Mouse (Mus musculus) heart, embryonic 12.5 days (tissue): ENCODE measurements around the gene Cavin4. TPM values are rescaled to one million over a fixed set of nuclear protein-coding genes. Genes with fewer than 3 reads are reported as not detected.
"Not testable (repeated sequence)": the region's sequence is repeated elsewhere in the genome, so short reads cannot be mapped to it uniquely, and the experiment has no call there.

Source experiments
- ATAC-seq: fragments of 200-750 bp; cut with Nextera tagmentation; 2 replicates; pipeline ENCODE4 v1.8.0; 2017; ENCODE audit warnings: moderate TSS enrichment, moderate library complexity; ENCODE audit not compliant: insufficient number of reproducible peaks, low FRiP score
- H3K27ac ChIP-seq: fragments of 300-500 bp; sonication (generic); 2 replicates; pipeline ENCODE4 v1.5.1; 2016; ENCODE audit warnings: mild to moderate bottlenecking, moderate library complexity; ENCODE audit not compliant: poor library complexity, severe bottlenecking
- H3K27me3 ChIP-seq: fragments of 300-500 bp; sonication (generic); replicated peaks from 2 replicates; pipeline ENCODE4 v1.6.1; 2016; ENCODE audit warnings: mild to moderate bottlenecking, moderate library complexity
- H3K36me3 ChIP-seq: fragments of 300-500 bp; sonication (generic); 2 replicates; pipeline ENCODE4 v1.6.1; 2016; ENCODE audit warnings: mild to moderate bottlenecking, moderate library complexity
- H3K4me1 ChIP-seq: fragments of 300-500 bp; sonication (generic); replicated peaks from 2 replicates; pipeline ENCODE4 v1.6.1; 2016; ENCODE audit warnings: mild to moderate bottlenecking
- H3K4me2 ChIP-seq: fragments of 300-500 bp; sonication (generic); 2 replicates; pipeline ENCODE4 v1.6.1; 2016; ENCODE audit warnings: mild to moderate bottlenecking, moderate library complexity
- H3K4me3 ChIP-seq: fragments of 300-500 bp; sonication (generic); 2 replicates; pipeline ENCODE4 v1.5.1; 2016; ENCODE audit warnings: mild to moderate bottlenecking
- H3K9ac ChIP-seq: fragments of 300-500 bp; sonication (generic); 2 replicates; pipeline ENCODE4 v1.6.1; 2016; ENCODE audit warnings: mild to moderate bottlenecking, moderate library complexity
- H3K9me3 ChIP-seq: fragments of 300-500 bp; sonication (generic); replicated peaks from 2 replicates; pipeline ENCODE4 v1.6.1; 2016; ENCODE audit warnings: mild to moderate bottlenecking, moderate library complexity
- WGBS: fragments of 180-500 bp; shearing (Covaris S2); methylation state at CpG from one replicate; pipeline ENCODE4 v1.1.7; 2016; 5-methylcytosine and 5-hydroxymethylcytosine counted together
- polyA plus RNA-seq: library from polyadenylated mRNA; unstranded; fragments of >200 nt; fragmentation: Nextera tagmentation; extraction: Ambion mirVana; gene quantifications from 2 replicates; pipeline ENCODE4 v1.2.1, GENCODE M21; 2016

Gene Cavin4
- polyA plus RNA-seq, 1 experiment from 2014 or later: 1.7 TPM

DNA sequence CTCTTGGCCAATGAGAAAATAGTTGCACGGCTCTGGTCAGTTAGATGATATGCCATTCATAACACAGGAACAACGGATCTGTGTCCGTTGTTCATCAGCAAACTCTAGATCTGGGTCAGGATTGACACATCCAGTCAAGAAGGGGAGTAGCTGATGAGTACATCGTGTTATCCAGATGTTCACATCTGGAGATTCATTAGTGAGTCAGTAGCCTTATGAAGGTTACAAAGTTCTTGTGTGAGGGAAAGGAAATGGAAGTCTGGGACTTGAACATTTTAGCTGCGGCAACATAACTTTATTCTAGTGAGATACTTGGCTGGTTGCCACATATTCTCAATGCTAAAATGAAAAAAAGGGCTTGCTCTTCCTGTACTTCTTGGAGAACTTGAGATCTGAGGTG lies 9.6 kb downstream of the Cavin4 start:
- WGBS: 85% methylated on average over 5 of the region's 5 CpGs

DNA sequence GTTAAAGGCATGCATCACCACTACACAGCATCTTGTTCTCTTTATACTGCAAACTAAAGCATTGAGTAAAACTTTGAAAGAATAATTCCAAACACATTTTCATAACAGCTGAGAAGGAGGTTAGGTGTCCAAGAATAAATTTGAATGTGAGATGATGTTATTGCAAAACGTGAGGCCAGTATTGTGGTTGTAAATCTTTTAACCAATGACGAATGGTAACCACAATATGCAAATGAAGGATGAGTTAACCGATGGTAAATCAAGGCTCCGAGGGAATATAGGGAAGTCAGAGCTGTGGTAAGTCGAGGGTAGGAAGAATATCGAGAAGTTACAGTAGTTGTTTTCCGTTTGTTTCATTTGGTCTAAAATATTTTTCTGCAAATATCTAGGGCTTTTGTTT lies 11.1 kb downstream of the Cavin4 start:
- WGBS: 91% methylated on average over 7 of the region's 7 CpGs
- H3K9ac ChIP-seq: no peak overlapping the region
- H3K4me3 ChIP-seq: no peak overlapping the region
- no peaks in the 10 kb centered on the region for H3K27me3 ChIP-seq
- H3K36me3 ChIP-seq: peaks cover 37% of the 10 kb centered on the region
- no peak for ATAC-seq
- H3K9me3 ChIP-seq: no peaks in the 10 kb centered on the region
- H3K4me1 ChIP-seq: 0 out of 2 replicates have a peak, but pooled peaks cover under 1% of the 10 kb centered on the region
- H3K4me2 ChIP-seq: no peak overlapping the region
- H3K27ac ChIP-seq: no peak overlapping the region

More for the DNA sequence above, 9.6 kb downstream of the Cavin4 start:
- Histone ChIP-seq H3K4me2 (no peak overlapping the region), H3K9ac (no peak overlapping the region), H3K27ac (no peak overlapping the region), H3K36me3 (peaks cover 37% of the 10 kb centered on the region), H3K27me3 (no peaks in the 10 kb centered on the region), H3K4me1 (peaks cover 8% of the 10 kb centered on the region), H3K9me3 (no peaks in the 10 kb centered on the region), H3K4me3 (no peak overlapping the region)
- no peak for ATAC-seq

DNA sequence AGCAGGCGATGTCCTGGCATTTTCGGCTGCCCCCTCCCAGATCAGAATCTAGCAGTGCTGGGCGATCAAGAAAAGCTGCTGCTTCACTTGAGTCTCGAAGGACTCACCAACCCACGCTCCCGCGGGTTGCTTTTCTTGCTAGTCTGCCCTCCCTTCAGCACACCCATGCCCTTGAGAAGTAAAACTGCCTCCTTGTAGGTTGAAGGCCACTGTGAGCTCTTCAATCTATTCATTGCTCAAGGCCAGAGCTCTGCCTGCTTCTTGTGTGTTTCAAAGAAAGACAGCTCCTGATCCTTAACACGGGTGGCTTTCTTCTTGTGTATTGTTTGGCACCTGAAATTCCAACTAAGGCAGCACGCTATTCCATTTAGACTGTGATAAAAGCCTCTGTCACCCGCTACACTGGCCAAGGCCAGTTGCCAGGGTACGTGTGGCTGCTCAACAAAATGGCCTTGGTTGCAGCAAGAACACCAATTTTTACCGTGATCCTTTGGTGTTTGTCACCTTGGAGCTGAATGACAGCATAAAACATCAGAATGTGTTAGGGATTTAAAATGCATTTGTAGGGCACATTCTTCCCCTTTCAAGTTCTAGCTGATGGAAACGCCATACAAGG lies 13.4 kb downstream of the Cavin4 start:
- H3K27ac ChIP-seq: no peak overlapping the region
- WGBS: 86% methylated on average over 13 of the region's 13 CpGs

GRCm38 (mm10) chr4:48677276-48677675 lies 14.0 kb downstream of the Cavin4 start:
- Histone ChIP-seq H3K4me2 (no peak overlapping the region), H3K9ac (no peak overlapping the region), H3K27ac (no peak overlapping the region), H3K9me3 (no peaks in the 10 kb centered on the region), H3K36me3 (peaks cover 27% of the 10 kb centered on the region), H3K4me1 (0 out of 2 replicates have a peak, but pooled peaks cover 13% of the 10 kb centered on the region), H3K4me3 (no peak overlapping the region), H3K27me3 (no peaks in the 10 kb centered on the region)
- no peak for ATAC-seq
- 93% methylated on average over 8 of the region's 8 CpGs for WGBS

More for the DNA sequence above, 13.4 kb downstream of the Cavin4 start:
- H3K9me3 ChIP-seq: no peaks in the 10 kb centered on the region
- H3K4me2 ChIP-seq: no peak overlapping the region
- peaks cover 33% of the 10 kb centered on the region for H3K36me3 ChIP-seq
- no peaks in the 10 kb centered on the region for H3K27me3 ChIP-seq
- H3K4me3 ChIP-seq: no peak overlapping the region
- 0 out of 2 replicates have a peak, but pooled peaks cover 13% of the 10 kb centered on the region for H3K4me1 ChIP-seq
- no peak for ATAC-seq
- H3K9ac ChIP-seq: no peak overlapping the region

- H3K36me3 ChIP-seq: peaks cover 22% of the 10 kb centered on the region; the same call in 1 of the 2 replicates
- no peak overlapping the region for H3K4me2 ChIP-seq
- no peak overlapping the region for H3K9ac ChIP-seq
- H3K4me1 ChIP-seq: 0 out of 2 replicates have a peak, but pooled peaks cover 13% of the 10 kb centered on the region
- ATAC-seq: no peak
- no peak overlapping the region for H3K27ac ChIP-seq
- no peaks in the 10 kb centered on the region for H3K27me3 ChIP-seq
- H3K4me3 ChIP-seq: no peak overlapping the region
- WGBS: 68% methylated on average over 2 of the region's 2 CpGs
- no peaks in the 10 kb centered on the region for H3K9me3 ChIP-seq
Measured at GRCm38 (mm10) chr4:48677812-48678211, 14.5 kb downstream of the Cavin4 start.

DNA sequence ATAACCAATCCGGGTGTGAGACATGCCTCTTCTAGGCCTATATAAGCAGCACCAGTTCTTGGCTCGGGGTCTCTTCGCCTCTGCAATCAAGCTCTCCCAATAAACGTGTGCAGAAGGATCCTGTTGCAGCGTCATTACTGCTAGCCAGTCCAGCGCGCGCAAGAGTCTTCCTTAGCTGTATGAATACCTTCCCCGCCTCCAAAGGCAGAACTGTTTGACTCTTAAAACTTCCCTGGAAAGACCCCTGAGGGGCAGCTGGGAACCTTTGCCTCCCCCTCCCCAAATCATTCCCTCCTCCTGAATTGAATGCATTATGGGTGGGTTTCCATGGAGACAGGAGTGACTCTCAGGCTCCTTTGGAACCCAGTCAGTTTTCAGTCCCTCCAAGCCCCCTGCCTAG lies 15.5 kb downstream of the Cavin4 start:
- Histone ChIP-seq H3K27ac (no peak overlapping the region), H3K36me3 (peaks cover 13% of the 10 kb centered on the region; the same call in 1 of the 2 replicates), H3K4me3 (no peak overlapping the region), H3K4me2 (no peak overlapping the region), H3K9me3 (no peaks in the 10 kb centered on the region), H3K4me1 (0 out of 2 replicates have a peak, but pooled peaks cover 13% of the 10 kb centered on the region), H3K27me3 (no peaks in the 10 kb centered on the region), H3K9ac (no peak overlapping the region)
- ATAC-seq: no peak
- 93% methylated on average over 9 of the region's 9 CpGs for WGBS

- H3K4me1 ChIP-seq: peaks cover 14% of the 10 kb centered on the region; the same call in 1 of the 2 replicates
- not testable (repeated sequence) for H3K9ac ChIP-seq, H3K4me2 ChIP-seq, H3K27ac ChIP-seq, H3K4me3 ChIP-seq, H3K9me3 ChIP-seq, H3K27me3 ChIP-seq, ATAC-seq
- WGBS: 66% methylated on average over 6 of the region's 6 CpGs
- peaks cover 11% of the 10 kb centered on the region; the same call in 1 of the 2 replicates for H3K36me3 ChIP-seq
Measured at GRCm38 (mm10) chr4:48679728-48680127, 16.4 kb downstream of the Cavin4 start.

DNA sequence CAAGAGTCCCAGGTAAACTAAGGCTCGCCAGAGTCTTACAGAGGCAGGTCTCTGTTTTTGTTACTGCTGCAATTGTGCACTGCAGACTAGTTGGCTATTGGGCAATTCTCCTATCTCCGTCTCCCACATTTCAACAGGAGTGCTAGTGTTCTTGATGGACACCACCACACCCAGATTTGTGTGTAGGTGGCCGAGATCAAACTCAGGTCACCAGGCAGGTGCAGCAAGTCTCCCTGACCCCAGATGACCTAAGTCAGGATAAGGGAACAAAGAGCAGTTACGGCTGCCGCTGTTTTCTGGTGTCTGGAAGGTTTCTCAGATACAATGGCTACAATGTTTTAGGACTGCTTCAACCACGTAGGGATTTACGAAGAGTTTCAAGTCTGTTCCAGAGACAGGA lies 16.9 kb downstream of the Cavin4 start:
- no peak for ATAC-seq
- H3K9ac ChIP-seq: no peak overlapping the region
- peak overlapping the region; percentile 4; the same call in 1 of the 2 replicates for H3K4me2 ChIP-seq
- H3K9me3 ChIP-seq: no peaks in the 10 kb centered on the region
- H3K4me1 ChIP-seq: peaks cover 16% of the 10 kb centered on the region; the same call in 1 of the 2 replicates
- H3K4me3 ChIP-seq: no peak overlapping the region
- 34% methylated on average over 7 of the region's 7 CpGs for WGBS
- no peaks in the 10 kb centered on the region for H3K27me3 ChIP-seq
- no peak overlapping the region for H3K27ac ChIP-seq
- H3K36me3 ChIP-seq: peaks cover 11% of the 10 kb centered on the region; the same call in 1 of the 2 replicates

GRCm38 (mm10) chr4:48680648-48681343 lies 17.5 kb downstream of the Cavin4 start:
- Histone ChIP-seq H3K27me3 (no peaks in the 10 kb centered on the region), H3K27ac (no peak overlapping the region), H3K9ac (no peak overlapping the region), H3K9me3 (no peaks in the 10 kb centered on the region), H3K4me1 (peaks cover 16% of the 10 kb centered on the region; the same call in 1 of the 2 replicates), H3K4me2 (peak overlapping the region; percentile 4; the same call in 1 of the 2 replicates), H3K36me3 (peaks cover 7% of the 10 kb centered on the region; the same call in 1 of the 2 replicates), H3K4me3 (no peak overlapping the region)
- ATAC-seq: no peak
- WGBS: 39% methylated on average over 10 of the region's 11 CpGs

DNA sequence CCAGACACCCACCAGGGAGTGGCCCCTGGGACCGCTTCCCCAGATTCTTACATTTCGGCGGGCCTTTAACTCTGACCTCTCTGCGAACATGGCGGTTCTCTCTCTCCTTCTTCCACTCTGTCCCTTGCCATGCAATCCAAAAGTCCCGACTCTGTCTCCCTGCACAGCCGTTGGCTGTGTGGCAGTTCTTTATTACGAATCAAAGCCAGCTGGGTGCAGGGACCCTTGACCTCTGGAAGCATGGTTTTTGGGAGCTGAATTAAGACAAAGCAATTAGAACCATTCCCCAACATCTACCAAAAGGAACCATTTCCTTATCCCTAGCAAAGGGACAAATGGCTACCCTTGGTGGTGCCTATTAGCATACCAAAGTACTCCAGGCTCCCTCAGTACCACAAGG lies 19.8 kb downstream of the Cavin4 start:
- Histone ChIP-seq H3K4me3 (no peak overlapping the region), H3K27me3 (no peaks in the 10 kb centered on the region)
- ATAC-seq: no peak

DNA sequence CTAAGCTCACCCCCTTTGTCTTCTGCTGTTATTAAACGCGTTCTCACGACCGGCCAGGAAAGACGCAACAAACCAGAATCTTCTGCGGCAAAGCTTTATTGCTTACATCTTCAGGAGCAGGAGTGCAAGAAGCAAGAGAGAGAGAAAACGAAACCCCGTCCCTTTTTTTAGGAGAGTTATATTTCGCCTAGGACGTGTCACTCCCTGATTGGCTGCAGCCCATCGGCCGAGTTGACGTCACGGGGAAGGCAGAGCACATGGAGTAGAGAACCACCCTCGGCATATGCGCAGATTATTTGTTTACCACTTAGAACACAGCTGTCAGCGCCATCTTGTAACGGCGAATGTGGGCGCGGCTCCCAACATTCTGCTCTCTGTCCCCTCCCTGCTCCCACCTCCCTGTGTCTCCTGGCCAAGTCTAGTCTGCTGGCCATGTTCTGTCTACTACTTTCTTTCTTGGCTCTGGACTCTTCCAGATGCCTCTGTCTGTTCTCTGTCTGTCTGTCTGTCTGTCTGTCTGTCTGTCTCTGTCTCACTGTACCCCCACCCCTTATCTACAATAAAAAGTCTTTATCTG lies 20.4 kb downstream of the Cavin4 start:
- H3K9me3 ChIP-seq, H3K4me3 ChIP-seq, H3K9ac ChIP-seq, H3K36me3 ChIP-seq, H3K4me2 ChIP-seq, H3K27me3 ChIP-seq, H3K27ac ChIP-seq, ATAC-seq: not testable (repeated sequence)
- peaks cover 21% of the 10 kb centered on the region for H3K4me1 ChIP-seq
- 92% methylated on average over 15 of the region's 21 CpGs for WGBS

More for the DNA sequence above, 19.8 kb downstream of the Cavin4 start:
- Histone ChIP-seq H3K9me3 (no peaks in the 10 kb centered on the region), H3K36me3 (no peaks in the 10 kb centered on the region), H3K4me2 (no peak overlapping the region), H3K4me1 (peaks cover 19% of the 10 kb centered on the region), H3K27ac (no peak overlapping the region), H3K9ac (no peak overlapping the region)
- 90% methylated on average over 8 of the region's 8 CpGs for WGBS
